Mouse (Mus musculus): ENCODE results near the gene Ppp3r2.
A peak's percentile ranks its signal among the peaks of the same experiment; 100 is the strongest.

Ppp3r2 gene

DNA sequence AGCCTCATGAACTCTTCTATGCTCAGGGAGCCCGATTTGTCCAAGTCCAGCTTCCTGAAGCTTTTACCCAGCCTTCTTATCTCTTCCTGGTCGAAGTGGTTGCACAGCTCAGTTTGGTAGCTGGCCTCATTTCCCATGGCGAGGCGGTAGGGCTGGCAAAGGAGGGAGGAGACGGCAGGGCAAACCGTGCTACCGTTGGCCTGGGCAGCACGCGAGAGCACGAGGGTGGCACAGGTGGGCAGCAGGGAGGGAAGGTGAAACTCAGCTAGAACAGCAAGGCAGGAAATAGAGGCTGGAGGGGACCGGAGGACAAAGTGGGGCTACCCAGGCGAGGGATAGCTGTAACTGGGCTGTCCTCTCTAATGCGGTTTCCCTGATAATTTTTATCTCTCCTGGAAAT, at the start of gene Ppp3r2:
TSS of gene Ppp3r2 (minus strand) at position 213 of the 400 bp plus-strand sequence.
- no peak for DNase-seq (ENCODE audit: low spot score)

- DNase-seq (ENCODE audit: low spot score): no peak
These were observed 47.5 kb upstream of the Ppp3r2 start for GRCm38 (mm10) chr4:49729326-49729725.

DNA sequence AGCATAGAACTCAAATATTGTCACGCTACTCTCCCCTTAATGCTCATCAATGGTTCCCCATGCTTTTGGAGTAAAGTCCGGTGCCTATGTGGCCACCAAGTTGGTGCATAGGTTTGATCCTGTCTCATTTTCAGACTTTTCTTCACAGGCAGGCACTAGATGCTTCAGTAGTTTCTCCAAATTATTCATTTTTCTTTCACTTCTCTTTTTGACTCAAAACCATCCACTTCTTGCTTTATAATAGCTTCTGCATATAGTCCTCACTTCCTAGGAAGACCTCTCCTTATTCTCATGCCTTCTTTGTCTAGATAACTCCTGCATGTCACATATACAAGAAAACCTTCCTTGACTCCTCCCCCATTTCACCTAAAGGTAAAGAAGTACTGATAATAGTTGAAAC, 42.1 kb upstream of the Ppp3r2 start:
- no peak for DNase-seq (ENCODE audit: low spot score)

GRCm38 (mm10) chr4:49691405-49692194, 9.8 kb upstream of the Ppp3r2 start:
- no peak for DNase-seq (ENCODE audit: low spot score)

DNA sequence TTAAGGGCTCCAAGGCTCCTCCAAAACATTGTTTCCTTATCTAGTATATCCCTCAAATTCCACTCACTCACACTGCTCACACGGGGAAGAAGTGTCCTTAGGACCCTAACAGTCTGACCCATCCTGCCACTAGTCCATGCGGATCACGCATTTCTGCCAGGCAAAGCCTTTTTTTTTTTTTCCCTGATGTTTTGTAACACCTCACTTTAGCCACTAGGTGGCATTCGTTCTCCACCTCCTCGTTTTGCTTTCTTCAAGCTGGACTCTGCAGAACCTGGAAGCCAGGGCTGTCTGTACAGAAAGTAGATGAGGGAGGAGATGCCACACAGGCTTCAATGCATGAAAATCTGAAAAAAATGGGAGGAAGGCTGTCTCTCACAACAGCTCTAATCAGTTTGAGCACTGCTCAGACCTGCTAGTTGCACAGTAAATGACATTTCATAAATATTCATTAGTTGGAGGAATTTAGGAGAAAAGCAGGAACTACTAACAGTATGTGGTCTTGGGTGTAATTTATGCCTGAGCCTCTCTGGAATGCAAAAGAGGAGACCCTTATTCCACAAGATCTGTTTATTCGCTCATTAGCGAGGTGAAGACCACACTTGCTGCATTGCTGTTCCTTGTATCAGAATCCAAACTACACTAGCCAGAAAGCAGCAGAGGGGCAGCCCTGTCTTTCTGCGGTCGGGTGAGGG, 6.9 kb upstream of the Ppp3r2 start:
- DNase-seq (ENCODE audit: low spot score): peak; percentile 42

DNA sequence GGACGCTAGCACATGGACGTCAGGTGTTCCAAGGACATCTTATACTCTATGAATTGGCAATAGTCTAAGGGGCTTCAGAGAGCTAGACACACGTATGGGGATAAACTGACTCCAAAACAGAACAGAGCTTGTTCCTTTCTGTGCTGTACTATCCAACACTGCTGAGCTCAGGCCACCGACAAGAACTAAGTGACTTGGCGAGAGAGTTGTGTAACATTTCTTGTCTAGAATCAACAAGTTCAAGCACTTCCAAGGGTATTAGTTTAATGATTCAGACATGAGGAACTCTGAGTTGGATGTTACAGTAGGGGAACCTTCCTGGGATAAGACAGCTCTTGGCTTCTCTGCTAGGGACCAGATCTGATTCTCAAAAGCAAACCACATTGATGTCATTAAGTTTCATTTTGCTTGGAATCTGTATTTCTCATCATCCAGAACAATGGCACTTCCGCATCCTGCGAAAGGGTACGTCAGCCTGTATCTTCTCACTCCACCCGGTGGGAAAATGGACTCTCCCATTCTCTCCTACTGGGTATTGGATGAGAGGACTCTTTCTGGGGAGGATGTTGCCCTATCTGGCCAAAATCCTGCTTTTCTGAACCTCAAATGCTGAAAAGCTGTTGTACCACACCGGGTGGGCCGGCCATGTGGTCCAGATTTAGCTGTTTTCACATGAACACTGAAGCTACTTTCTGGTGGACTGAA, 1.5 kb downstream of the Ppp3r2 start:
- no peak for DNase-seq (ENCODE audit: low spot score)

- DNase-seq (ENCODE audit: low spot score): no peak
These were observed 5.0 kb downstream of the Ppp3r2 start for GRCm38 (mm10) chr4:49676790-49677189.

DNA sequence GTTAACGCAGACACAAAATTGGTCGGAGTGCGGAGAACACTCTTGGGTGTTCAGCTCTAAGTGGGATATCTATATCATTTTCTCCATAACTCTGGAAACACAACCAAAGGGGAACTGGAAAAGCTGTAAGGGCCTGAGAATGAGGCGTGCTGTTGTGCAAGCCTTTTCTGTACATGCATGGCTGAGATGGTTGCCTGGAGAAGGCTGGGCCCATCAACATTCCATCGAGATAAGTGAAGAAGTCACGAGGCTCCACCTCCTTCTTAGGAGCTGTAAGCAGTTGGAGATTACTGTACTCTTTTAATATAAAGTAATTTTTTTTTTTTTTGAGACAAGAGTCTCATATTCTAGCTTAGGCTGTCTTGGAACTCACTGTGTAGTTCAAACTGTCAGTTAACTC, 5.8 kb downstream of the Ppp3r2 start:
- DNase-seq (ENCODE audit: low spot score): no peak

GRCm38 (mm10) chr4:49664850-49665249, 17.0 kb downstream of the Ppp3r2 start:
- DNase-seq (ENCODE audit: low spot score): no peak

DNA sequence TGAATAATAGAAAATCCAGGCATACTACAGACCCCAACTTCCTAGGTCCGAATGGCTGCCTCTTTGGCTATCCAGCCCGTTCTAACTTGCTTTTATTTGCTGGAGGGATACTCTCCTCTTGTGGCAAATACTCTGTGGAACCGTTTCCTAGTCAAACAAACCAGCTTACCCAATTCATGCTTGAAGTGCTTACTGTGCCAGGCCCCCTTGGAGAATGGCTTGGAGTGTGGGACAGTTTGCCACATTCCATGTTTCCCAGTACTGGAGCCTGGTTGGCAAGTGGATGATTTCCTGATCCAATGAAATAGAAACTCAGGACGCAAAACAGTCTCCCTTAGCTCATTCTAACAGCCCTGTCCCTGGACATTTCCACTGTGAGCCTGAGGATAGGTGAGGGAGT, 19.6 kb downstream of the Ppp3r2 start:
- no peak for DNase-seq (ENCODE audit: low spot score)

- no peak for DNase-seq (ENCODE audit: low spot score)
These were observed 20.2 kb downstream of the Ppp3r2 start for GRCm38 (mm10) chr4:49661664-49662063.

- no peak for DNase-seq (ENCODE audit: low spot score)
These were observed 22.4 kb downstream of the Ppp3r2 start for GRCm38 (mm10) chr4:49659421-49659820.

DNA sequence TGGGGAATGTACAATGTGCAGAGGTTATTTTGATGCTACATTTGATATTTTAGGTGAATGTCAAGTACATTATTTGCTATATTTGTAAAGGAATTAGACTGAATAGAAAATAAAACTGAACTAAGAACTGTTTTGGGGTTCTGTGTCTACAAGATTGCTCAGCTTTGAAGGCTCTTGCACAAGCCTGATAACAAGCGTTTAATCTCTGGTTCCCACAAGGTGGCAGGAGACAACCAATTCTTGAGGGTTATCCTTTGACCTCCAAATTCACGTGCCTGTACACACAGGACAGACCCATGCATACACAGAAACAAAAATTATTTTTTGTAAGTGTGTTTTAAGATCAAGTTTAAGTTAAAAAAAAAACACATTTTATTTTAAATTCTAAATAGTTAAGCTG, 41.9 kb downstream of the Ppp3r2 start:
- DNase-seq (ENCODE audit: low spot score): no peak

DNA sequence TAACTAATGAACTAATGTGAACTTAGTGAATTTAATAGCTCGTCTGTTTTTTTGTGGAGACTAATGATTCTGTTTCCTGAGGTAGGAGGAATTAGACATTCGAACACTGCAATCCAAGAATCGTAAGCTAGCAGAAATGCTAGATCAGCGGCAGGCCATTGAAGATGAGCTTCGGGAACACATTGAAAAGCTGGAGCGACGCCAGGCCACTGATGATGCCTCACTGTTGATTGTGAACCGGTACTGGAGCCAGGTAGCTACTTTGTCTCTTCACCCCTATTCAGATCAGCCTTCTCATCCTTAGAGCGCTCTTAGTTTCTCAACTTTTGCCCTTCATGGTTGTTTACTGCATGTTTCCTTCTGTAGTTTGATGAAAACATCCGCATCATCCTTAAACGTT, 44.0 kb downstream of the Ppp3r2 start:
- DNase-seq (ENCODE audit: low spot score): no peak

DNA sequence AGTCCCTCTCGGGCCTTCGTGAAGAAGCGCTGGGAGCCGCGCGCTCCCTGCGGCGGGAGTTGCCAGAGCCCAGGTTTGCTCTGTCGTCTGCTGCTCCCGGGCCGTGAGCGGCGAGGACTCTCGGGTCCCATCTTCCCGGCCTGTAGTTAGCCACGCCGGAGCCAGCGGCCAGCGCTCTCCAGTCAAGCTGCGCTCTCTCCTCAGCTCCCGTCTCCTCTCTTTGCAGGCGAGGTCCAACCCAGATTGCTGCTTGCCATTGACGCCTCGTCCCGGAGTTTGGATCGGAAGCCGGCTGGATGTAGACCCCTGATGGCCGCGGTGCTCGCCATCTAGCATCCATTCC, 49.7 kb downstream of the Ppp3r2 start:
- DNase-seq (ENCODE audit: low spot score): no peak

DNA sequence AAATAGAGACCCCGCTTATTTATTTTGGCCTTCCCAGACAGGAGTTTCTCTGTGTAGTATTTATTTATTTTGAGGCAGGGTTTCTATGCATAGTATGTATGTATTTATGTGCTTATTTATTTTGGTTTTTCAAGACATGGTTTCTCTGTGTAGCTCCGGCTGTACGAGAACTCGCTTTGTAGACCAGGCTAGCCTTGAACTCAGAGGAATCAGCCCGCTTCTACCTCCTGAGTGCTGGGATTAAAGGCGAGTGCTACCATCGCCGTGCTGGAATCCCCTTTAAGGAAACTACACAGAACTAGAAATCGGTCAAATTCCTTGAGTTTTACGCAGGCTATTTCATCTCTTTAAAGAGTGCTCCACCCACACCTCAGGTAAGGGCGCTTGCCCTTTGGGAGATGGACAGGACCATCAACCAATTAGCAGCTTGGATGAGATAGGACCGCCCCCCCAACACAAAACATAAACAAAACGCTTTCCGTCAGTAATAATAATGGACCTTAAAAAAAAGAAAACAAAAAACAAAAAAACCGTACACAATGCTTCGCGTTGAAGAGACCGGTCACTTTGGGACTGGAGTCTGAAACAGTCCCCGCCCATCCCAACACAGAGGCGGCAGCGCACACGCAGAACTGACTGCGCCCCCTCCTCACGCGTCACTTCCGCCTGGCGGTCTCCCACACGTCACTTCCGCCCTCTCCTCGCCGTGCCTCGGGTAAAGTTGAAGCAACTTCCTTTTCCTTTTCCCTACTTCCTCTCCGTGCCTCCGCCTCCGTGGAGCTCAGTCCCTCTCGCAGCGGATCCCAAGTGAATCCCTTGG, 50.3 kb downstream of the Ppp3r2 start, which contains the start of gene Rnf20:
TSS of gene Rnf20 (plus strand) at position 688 of the 820 bp plus-strand sequence.
- DNase-seq (ENCODE audit: low spot score): peak; percentile 97

- no peak for DNase-seq (ENCODE audit: low spot score)
These were observed 52.9 kb downstream of the Ppp3r2 start for GRCm38 (mm10) chr4:49628941-49629340.

Measured in layer of hippocampus, adult 11-12 months (tissue).